Mouse (Mus musculus): Measurements from ENCODE around the gene Evx1. TPM values are rescaled to one million over a fixed set of nuclear protein-coding genes. Genes with fewer than 3 reads are reported as not detected.

Evx1 gene
- polyA plus RNA-seq, 1 experiment: 0.16 TPM

DNA sequence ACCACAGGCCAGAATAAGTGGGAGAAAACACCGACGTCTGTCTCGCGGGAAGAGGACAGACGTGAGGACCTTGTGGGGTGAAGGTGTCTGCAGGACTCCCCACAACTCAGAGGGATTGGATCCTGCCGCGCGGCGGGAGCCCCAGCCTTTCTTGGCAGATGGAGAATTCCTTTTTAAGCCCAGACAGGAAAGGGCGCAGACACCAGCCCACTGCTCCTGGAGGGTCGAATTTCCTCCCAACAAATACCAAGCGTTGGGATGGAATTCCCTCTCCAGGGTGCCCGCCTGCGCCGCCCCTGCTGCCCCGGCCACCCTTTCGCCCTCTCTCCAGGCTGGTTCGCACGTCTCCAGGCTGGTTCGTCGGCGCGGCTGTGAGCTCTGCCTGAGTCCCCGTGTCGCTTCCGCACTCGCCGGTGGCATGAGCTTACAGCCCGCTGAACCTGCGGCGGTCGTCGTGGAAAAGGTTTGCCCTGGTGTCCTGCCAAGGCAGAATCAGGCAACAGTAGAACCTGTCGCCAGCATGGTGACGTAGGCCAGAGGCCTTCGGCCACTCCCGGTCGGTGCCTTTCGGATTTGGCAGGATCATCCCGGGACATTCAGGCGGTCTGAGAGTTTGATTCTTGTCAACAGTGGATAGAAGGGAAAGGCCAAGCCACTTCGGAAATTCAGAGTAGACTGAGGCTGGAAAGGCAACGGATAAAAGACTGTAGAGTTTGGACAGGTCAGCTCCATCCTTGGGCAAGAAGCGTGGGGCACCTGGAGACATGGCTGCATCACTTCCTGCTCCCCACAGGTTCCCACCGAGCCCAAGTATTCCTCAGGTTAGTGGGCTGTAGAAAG is 22.1 kb upstream of the Evx1 start:
- no peak for DNase-seq (ENCODE audit: low read depth)

DNA sequence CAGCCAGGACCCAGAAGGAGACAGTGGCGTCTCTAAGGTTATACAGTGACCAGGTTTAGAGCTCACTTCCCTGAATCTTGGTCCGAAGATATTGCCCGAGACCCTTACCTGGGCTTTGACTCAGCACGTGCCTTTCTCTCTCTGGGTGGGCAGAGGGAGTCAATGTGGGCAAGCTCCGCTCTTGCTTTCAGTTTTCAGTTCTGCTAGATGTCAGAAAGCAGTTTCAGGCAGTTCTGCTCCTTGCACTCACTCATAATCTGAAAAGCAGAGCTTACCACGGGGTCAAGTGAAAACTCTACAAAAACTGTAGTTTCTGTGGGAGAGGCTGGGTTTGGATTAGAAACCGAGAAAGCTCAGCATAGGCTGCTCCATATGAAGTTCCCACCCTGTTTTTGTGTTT is 21.0 kb upstream of the Evx1 start:
- no peak for DNase-seq (ENCODE audit: low read depth)

DNA sequence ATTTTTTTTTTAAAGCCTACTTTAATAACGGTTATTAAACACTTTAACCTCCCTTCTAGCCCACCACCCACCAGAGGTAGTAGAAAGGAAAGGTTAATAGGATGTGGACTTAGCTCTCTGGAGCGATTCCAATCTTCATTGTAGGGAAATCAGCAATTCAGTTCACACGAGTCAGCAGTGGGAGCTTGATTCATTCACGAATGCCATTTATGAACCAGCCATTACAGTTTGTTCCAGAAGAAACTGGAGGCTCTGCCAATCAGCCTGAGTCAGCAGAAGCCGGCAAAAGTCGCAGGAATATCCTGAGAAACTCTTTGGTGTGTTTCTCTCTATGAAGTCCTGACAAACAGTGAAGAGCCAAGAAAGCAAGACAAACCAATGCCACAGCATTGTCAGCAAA is 18.7 kb upstream of the Evx1 start:
- DNase-seq (ENCODE audit: low read depth): no peak

DNA sequence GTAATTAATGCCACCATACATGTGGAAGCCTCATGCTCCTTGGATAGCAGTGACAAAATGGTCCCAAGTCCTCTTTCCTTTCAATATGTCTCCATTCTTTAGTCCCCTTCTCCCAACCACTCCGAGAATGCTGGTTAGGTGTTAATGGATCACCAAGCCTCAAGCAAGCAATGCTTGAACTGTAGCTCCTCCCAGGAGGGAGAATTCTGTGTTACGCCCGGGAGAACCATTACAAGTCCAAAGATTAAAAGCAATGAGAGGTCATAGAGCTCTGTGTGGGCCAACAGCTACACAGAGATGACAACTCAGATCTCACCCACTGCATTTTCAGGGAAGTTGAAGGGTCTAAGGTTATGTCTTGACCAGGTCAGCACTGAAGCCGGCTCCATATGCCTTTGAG is 14.8 kb upstream of the Evx1 start:
- DNase-seq (ENCODE audit: low read depth): no peak

DNA sequence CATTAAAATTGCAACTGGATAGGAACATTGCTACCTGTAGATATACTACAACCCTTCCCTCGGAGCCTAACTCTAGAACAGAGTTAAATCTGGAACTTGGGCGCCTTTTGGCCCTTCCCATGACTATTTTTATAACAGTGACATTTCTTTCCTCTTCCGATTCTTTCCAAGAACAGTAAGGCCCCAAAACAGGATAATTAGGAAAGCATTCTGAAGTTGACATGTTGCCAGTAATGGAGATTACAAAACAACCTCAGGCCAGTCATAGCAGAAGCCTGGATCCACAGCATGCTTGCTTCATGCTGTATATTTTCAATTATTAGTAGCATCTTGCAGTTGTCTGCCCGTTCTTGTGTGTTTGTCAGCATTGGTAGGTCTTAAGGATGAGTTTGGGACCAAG is 12.5 kb upstream of the Evx1 start:
- DNase-seq (ENCODE audit: low read depth): no peak

DNA sequence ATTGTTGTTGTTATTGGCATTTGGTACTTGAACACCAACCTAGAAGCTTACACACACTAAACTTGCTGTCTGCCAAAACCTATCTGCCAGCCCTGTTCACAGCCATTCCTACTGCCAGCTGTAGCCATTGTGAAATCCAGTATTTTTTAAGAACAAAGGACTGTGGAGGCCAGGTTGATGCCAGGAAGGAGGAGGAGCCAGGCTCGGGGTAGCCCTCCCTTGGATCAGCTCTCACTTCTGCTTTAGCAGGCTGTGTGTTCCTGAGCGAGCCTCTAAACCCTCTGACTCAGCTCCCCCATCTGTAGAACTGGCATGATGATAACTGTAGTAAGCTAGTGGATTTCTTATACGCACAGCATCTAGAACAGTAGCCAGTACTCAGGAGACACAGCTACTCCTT is 9.9 kb upstream of the Evx1 start:
- no peak for DNase-seq (ENCODE audit: low read depth)

DNA sequence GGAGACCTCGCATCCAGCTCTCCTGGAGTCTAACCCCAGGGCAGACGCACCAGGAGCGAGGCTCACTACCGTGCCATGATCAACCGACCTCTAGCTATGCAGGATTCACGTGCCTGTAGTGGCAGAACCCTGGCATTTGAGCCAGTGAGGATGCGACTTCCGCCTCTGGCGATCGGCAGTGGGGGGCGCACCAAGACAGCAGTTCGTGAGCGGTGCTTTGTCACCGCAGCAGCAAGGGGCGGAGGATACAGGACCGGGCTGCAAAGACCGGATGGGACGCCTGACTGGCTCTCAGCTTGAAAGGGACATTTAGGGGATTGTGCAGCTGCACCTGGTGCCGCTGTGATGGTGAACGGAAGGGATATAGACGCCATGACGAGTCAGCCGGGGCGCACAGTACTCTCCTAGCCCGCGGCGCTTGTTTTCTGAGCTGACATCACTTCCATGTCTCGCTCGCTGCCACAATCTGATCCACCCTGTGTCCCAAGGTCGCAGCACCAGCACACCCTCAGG is 7.4 kb upstream of the Evx1 start:
- no peak for DNase-seq (ENCODE audit: low read depth)

DNA sequence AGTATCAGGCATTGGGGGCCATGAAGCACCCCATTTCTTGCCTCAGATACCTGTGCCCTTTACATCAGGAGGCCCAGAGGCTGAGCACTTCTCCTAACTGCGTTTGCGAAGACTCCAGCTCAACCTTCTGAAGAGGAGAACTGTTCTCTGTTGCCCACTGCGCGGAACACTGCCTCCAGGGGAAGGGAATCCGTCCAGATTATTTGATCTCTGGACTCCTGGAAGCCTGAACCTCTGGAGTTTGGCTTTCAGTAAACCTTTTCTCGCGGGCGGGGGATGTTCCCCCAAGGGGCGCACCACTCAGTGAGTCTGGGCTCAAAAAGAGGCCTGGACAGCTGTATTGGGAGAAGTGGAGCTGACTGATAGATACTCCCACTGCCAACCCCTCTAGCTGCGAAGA is 3.5 kb upstream of the Evx1 start:
- DNase-seq (ENCODE audit: low read depth): no peak

DNA sequence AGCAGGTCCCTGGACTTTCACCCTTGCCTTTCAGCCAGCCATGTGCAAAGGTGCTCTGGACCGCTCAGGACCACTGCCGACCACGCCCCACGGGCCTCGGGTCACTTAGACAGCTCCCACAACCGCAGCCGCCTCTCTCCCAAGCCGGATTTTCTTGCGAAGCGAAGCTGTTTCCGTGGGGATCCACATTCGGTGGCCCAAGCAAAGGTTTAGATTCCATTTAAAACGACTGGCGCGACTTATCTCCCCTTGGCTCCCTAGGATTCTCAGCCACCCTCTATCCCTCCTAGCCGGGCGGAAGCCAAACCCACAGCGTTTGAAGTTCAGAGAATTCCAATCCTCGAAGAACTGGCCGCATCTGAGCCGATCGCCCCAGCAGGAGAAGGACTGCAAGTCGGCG is 2.9 kb upstream of the Evx1 start:
- DNase-seq (ENCODE audit: low read depth): no peak

DNA sequence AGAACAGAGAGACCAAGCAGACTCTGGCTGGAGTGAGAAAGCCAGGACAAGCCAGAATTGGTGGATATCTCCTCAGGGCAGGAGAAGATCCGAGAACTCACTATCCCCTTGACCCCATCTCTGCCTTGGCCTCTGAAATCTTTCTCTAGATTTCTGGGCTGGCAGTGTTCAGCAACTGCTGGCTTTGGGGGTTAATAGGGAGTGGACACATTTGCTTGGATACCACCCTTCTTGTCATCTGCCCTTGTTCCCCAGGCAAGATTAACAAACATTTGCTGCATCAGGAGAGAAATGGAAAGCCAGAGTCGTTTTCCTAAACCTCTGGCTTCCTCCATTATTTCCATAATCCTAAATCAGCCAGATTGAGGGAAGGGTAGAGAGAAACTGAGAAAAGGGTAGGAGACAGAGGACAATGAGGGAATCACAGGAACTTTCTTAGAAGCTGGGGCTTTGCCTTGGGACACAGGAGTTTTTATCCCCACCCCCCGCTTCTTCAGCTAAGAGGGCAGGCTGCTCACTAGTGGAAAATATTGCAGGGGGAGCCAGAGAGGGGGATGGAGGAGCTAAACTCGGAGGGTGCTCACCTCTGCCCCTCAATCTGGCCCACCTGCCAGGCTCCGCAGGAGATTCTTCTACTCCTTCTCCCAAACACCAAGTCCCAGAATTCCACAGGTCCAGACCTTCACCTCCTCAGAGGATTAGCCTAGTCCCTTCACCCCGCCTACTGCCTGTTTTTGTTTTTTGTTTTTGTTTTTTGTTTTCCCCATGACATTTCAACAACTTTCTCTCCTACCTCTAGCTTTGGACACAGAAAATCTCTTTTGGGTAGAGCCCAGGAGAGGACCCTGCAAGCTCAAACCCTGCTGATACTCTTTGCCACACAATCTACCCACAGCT is 1.4 kb upstream of the Evx1 start:
- no peak for DNase-seq (ENCODE audit: low read depth)

DNA sequence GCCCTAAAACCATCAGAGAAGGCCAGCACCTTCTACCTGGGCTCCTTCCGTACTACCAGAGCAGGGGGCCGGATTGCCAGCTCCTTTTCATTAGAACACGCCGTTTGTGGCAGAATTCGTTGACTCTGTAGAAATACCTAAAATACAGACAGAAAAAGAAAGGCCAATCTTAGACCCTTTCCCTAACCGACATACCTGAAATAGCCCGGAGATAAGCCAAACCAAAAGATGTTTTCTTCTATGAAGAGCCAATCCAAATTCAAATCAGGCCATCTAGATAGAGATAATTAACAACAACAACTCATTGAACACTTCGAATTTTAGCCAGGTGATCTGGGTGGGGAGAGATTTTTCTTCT is 761 bp upstream of the Evx1 start:
- no peak for DNase-seq (ENCODE audit: low read depth)

DNA sequence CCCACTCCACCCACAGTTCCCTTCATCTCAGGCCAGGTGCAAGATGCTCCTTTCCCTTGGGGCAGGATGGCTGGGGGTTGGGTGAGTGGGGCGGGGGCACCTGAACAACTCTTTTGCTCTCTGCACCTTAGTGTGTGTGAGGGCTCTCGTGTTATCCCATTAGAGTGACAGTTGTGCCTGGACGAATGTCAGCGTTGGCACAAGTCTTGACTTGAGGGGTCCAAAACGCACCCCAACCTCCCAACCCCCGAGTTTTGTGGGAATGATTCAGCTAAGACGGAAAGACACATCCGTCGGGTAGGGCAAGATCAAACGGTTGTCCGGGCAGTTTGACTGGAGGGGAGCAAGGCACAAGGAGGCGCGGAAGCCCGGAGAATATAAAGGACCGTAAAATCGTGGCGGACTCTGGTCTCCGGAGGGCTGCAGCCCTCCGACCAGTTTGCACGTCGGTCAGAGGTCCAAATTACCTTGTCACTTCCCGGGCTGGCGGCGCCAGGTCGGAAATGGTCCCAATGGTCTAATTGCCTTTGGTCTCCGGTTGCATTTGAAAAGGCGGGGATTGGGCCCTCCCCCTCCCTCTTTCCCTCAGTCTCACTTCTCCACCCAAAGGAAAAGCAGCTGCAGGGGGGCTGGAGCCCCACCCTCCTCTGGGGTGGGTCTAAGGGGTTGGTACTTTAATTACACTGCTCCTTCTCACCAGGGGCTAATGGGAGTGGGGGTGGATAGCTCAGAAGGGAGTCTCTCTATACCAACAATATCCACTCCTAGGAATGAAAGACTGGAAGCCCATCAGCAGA is 1.2 kb downstream of the Evx1 start:
- no peak for DNase-seq (ENCODE audit: low read depth)

DNA sequence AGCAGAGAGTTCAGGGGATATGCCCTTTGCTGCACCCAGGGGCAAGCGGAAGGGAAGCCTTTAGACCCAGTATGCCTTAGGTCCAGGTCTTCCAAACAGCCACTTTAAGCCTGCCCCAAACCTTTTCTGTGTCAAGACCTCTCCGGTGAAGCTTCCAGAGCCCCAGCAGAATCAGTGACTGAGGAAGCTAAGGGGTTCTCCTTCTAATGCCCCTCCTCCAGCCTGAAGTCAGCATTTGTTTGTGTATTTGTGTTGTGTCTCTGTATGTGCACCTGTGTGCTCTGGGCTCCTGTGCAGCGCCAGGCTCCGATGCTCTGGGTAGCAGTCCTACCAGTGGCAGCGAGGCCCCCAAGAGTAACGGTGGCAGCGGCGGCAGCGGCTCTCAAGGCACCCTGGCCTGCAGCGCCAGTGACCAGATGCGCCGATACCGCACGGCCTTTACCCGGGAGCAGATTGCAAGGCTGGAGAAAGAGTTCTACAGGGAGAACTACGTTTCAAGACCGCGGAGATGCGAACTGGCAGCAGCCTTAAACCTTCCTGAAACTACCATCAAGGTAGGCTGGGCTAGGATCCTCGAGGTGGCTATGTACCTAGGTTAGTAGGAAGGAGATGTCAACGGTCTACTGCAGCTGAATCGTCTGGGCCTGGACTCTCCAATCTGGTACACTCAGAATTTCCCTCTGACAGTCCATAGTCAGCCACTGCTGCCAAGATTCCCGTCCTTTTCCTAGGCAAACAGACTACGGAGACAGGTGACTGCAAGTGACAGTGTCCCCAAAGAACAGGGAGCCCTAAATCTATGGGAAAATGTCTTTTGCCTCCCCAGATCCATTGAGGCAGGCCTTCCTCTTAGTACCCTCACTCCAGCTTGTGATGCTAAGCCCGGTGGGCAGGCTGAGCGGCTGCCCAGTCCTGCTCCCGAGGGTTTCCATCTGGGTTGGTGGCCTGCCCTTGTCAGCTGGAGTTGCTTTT is 2.4 kb downstream of the Evx1 start:
- DNase-seq (ENCODE audit: low read depth): no peak

DNA sequence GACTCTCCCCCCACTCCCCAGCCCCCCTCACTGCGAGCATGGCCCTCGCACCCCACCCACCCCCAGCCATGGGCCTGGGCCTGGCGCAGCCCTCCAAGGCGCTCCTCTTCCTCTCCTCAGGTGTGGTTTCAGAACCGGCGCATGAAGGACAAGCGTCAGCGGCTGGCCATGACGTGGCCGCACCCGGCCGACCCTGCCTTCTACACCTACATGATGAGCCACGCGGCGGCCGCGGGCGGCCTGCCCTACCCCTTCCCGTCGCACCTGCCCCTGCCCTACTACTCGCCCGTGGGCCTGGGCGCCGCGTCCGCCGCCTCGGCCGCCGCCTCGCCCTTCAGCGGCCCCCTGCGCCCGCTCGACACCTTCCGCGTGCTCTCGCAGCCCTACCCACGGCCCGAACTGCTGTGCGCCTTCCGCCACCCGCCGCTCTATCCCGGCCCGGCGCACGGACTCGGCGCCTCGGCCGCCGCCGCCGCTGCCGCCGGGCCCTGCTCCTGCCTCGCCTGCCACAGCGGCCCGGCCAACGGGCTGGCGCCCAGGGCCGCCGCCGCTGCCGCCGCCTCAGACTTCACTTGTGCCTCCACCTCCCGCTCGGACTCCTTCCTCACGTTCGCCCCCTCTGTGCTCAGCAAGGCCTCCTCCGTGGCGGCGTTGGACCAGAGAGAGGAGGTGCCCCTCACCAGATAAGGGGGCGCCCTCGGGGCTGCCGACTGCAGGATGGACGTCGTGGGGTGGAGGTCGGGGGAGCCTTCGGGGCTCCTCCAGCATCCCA is 3.3 kb downstream of the Evx1 start:
- no peak for DNase-seq (ENCODE audit: low read depth)

DNA sequence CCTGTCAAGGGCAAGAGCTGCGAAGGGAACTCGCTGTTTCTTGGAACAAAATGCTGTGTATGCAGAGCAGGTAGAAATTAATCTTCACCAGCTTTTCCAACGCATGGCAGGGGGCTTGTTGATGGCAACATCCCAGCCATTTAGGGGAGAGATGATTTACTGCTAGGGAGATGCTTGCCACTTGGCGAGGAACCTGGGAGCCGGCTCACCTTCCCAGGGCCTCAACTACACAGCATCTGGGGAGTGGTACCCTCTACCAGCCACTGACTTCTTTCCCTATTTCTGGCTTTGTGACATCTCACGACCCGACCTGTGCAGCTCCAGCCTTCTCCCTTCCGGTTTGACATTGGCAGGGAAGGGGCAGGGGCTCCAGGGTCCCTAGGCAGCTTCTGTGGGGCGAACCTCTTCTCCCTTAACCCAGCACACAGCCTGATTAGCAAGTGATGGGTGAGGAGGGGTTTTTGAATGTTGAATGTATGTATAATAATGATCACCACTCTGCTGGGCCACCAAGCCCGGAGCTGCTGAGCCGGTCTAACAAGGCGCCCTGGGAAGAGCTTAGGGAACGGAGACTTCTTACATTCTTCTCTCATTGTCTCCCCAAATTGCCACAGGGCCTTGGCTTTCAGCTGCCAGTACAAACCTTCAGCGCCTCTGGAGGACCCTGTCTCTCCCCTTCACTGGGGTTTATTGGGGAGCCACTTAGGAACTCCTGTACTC is 4.3 kb downstream of the Evx1 start:
- no peak for DNase-seq (ENCODE audit: low read depth)

DNA sequence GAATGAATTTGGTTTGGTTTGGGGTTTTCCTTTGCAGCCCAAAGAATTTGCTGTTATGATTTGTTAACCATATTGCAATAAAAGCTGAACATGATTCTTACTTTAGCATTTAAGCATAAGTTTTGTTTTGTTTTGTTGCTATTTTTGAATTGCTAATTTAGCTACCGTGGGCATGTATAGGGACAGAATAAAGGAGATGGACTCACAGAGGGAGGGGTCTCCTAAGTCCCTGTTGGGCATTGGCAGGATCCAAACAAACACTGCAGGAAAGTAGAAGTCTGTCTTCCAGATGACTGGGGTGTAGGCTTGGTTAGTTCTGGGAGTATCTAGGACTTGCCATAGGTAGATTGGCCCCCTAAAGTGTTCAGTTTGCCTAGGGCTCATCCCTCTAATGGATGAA is 5.0 kb downstream of the Evx1 start:
- DNase-seq (ENCODE audit: low read depth): no peak

DNA sequence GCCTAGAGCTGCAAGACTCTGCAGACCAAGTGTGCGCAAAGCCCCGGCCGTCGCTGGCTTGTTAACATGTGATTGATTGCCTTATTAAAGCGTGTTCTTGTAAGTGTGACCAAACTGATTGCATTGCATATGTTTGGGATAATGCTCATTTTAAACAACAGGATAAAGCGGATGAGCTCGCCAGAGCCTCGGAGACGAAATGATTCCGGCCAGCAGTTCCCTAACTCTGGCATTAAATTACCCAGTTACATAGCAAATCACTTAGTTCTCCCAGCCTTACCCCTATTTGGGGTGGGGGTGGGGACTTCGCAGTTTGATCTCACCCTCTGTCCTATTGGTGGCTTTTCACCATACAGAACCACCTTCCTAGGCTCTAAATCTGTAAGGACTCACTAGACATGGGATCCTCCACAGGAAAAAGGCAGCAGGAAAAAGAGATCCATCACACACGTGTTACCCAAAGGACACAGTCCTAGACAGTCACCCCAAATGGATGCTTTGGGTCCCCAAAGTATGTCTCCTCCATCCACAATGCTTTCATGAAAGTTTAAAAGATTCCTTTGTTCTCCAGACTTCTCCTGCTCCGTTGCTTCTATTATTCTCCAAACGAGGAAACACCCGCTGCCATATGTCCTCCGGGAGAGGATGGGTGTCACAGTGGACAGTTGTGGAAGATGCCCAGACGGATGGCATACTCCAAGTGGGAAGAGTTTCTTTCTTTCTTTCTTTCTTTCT is 6.8 kb downstream of the Evx1 start:
- no peak for DNase-seq (ENCODE audit: low read depth)

DNA sequence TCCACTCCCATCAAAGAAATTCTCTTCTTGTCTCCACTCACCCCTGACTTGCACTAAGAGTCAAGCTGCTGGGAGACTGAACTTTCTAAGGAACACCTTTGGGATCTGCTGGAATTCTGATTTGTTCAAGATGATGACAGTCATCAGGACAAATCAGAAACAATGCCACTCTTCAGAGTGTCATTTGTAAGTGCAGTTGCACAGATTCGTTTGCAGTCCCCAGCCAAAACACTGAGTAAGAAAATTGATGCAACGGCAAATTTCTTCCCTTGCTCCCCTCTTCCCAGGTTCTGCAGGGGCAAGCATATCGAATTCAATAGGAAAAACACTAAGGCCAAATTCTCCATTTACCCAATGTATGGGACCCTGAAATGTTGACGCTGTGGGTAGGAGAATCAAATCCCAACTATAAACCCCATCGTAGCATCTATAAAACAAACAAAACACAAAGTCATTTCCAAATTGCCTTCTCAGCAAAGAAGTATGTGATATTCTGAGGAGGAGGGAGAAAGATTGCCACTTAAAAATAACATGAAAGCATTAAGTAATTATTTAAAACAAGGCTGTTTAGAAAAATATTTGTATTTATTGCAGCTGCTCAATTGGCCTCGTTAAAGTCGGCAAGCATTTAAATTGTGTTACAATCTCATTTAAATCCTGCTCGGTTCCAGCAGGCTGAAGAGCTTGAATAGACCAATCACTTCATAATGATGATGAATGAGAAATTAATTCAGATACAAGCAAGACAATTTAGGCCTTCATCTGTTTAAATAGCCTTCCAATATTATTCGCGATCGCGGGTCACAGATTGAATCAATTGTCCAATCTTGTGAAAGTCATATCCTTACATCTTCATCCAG is 7.9 kb downstream of the Evx1 start:
- DNase-seq (ENCODE audit: low read depth): no peak
